Mouse (Mus musculus) v-Abl transformed pro-B cells (cell line): ENCODE data around the gene Relch.

ENCODE experiments used
- in situ Hi-C, 2 experiments: fragments of 400-800 bp; cut with MboI; formaldehyde crosslinking; loops; one replicate each; pipeline ENCODE4 v1.15.1; 2025; ENCODE audit not compliant: unreplicated experiment in 2 of 2

Gene Relch

GRCm38 (mm10) chr1:105663171-105663961, at the start of gene Relch, which contains the start of gene Pign:
Gene Relch (plus strand): TSS chr1:105663861.
Gene Pign (minus strand): TSS chr1:105663677.
- in situ Hi-C loops: loop anchor here (10.0 to 25.0 kb wide), 7 partner anchors 51 to 1774 kb away; partner anchors contain the start of gene Phlpp1 (in 1 of the 2)

- in situ Hi-C loops: loop anchor here in 1 of 2 experiments (5.0 kb wide), 1 partner anchor 643 kb away; no protein-coding TSS in a partner anchor
Measured at GRCm38 (mm10) chr1:105630481-105630880, 33.2 kb upstream of the Relch start.

GRCm38 (mm10) chr1:105644093-105644492, 19.6 kb upstream of the Relch start:
- in situ Hi-C loops: no loop called here

GRCm38 (mm10) chr1:105650650-105651049, 13.0 kb upstream of the Relch start:
- in situ Hi-C loops: loop anchor here (10.0 to 25.0 kb wide), 5 partner anchors 64 to 1787 kb away; partner anchors contain the start of gene Phlpp1 (in 1 of the 2)

DNA sequence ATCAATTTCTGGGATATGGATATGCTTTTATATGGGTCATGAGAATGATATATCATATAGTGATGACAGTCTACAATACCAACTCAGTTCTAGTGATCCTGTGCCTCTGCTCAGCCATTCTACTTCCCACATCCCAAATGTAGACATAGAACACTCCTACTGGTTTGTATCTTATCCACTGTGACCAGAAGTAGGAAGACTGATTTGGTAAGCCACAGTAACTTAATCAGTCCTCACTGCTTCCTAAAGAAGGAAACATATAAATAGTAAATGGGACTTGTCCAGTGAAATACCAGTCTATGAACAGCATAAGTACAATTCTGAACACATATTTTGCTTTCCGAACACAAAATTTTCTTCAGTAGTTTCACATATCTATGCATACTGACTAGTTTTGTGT, 9.7 kb upstream of the Relch start:
- in situ Hi-C loops: loop anchor here (10.0 to 25.0 kb wide), 5 partner anchors 61 to 1783 kb away; partner anchors contain the start of gene Phlpp1 (in 1 of the 2)

GRCm38 (mm10) chr1:105660015-105660414, 3.6 kb upstream of the Relch start:
- in situ Hi-C loops: loop anchor here (10.0 to 25.0 kb wide), 7 partner anchors 55 to 1777 kb away; partner anchors contain the start of gene Phlpp1 (in 1 of the 2)

DNA sequence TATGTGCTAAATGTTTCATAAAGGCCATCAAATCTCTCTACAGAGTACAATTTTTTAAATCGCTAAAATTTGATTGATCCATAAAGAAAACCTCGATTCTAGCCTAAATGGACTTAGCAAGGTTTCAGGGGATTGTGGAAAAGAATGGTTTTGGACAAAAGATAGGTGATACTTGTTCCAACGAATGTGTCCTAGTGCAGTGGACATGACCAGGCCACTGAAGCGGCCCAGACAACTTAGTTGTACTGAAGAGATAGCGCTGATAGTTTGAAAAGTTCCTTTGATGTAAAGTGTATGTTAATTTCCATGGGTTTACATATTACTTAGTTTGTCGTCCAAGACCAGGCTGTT, 866 bp upstream of the Relch start:
- in situ Hi-C loops: loop anchor here (10.0 to 25.0 kb wide), 7 partner anchors 52 to 1775 kb away; partner anchors contain the start of gene Phlpp1 (in 1 of the 2)

DNA sequence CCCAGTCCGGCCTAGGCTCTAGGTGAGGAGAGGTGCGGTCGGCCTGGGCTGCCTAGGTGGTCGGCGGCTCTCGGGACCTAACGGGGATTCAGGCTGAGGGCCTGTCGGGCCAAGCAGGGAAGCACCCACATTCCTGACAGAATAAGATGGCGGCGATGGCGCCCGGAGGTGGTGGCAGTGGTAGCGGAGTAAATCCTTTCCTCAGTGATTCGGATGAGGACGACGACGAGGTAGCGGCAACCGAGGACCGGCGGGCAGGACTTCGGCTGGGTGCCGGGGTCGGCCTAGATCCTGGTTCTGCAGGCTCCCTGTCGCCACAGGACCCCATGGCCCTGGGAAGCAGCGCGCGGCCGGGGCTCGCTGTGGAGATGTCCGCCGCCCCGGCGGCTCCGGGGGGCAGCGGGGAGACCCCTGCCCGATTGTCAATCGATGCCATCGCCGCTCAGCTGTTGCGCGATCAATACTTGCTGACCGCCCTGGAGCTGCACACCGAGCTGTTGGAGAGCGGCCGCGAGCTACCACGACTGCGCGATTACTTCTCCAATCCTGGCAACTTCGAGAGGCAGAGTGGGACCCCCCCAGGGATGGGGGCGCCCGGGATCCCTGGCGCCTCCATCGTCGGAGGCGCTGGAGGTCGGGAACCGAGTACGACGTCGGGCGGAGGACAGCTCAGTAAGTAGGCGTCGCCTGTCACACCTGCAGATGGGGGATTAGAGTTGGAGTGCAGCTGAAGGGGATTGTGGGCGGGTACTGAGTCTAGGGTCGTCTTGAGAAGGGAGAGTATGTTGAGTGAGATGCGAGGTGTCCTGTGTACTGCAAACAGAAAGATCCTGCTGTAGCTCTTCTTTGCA, 526 bp downstream of the Relch start:
- in situ Hi-C loops: loop anchor here (10.0 to 25.0 kb wide), 7 partner anchors 51 to 1773 kb away; partner anchors contain the start of gene Phlpp1 (in 1 of the 2)

GRCm38 (mm10) chr1:105669700-105670099, 6.0 kb downstream of the Relch start:
- in situ Hi-C loops: loop anchor here (10.0 to 25.0 kb wide), 7 partner anchors 45 to 1768 kb away; partner anchors contain the start of gene Phlpp1 (in 1 of the 2)

DNA sequence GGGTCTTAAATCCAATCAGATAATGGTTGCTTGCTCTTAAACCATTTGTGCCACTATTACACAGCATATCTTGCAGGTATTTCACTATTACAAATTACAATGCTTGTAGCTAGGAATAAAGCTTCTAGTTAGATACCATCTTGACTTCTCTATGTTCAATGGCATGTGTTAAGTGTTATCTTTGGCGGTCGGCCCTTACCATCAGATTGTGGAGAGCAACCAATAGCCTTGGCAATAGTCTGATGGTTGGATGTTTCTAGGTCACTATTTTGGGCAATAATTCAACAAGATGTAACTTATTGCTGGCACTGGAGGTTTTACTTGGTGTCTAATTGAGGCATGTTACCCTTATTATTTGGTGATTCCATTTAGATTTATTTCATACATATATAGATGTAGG, 11.1 kb downstream of the Relch start:
- in situ Hi-C loops: loop anchor here (25.0 kb wide), 4 partner anchors 388 to 1763 kb away; partner anchors contain the start of gene Phlpp1 (in 1 of the 2)

- in situ Hi-C loops: no loop called here
Measured at GRCm38 (mm10) chr1:105680587-105680986, 16.9 kb downstream of the Relch start.

DNA sequence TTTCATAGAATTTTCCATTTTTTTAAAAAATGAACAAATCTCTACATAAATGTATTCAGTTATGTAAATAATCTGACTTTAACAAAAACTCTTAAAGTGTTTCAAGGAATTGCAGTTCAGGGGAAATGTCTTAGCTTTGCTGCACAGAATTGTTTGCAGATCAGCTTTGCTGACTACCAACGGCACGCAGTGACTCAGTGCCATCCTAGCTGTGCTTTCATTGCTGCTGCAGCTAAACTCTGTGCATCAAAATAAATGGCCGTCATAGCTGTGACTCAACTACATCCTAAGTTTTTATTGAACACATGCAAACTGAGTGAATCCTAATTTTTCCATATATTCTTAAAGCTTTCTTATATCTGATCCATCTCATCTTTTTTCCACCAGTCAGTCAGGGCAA, 21.8 kb downstream of the Relch start:
- in situ Hi-C loops: no loop called here

DNA sequence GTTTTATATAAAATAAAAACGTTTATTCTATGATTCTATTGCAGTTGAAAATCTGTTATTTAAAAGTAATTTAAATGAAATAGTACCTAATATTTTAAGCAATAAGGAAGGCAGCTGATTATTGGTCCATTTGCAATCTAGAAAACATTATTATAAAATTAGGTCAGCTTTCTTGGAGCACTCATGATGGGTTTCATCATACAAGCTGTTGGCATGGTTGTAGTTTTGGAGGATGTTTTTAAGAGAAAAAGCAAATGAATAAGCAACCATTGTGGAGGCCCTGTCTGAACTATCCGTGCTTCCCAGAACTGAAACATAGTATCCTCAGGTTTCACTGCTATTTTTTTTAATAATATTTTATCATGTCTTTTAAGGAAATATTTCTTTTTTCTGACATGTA, 31.9 kb downstream of the Relch start:
- in situ Hi-C loops: no loop called here

DNA sequence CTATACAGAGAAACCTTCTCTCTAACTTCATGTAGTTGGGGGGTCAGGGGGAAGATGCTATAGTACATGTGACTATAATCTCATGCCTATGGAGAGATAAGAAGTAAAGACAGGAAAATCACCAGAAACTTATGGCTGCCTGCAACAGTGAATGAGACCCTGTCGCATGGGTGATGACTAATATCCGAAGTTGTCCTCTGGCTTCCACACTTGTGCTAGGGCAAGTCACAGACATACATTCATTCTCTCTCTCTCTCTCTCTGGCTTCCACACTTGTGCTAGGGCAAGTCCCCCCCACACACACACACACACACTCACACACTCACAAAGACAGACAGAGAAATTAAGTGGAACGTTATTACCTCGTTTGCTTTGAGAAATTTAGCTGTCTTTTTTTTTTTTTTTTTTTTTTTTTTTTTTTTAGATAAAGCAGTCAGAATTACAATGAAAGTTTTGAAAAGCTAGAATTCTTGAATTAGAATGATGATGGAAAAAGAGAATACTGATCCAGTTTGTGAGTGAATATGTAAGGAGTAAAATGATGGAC, 37.4 kb downstream of the Relch start:
- in situ Hi-C loops: no loop called here

DNA sequence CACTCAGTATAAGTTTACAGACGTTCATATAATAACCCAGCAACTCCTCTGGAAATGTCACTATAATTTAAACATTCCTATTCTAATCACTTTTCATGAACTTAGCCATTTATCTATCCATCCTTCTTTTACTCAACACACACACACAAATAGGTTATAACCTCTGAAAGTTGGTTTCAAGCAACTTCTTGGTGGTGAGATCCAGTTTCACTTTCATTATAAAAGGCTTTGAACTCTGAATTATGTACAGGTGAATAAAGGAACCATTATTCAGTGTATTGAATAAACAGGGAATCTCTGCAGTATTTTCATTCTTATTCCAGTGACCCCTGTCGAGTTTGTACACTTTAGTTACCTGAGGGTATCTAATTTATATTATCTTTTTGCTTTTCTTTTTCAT, 45.8 kb downstream of the Relch start:
- in situ Hi-C loops: no loop called here

- in situ Hi-C loops: loop anchor here (10.0 kb wide), 2 partner anchors 46 to 56 kb away; partner anchors contain the start of genes Pign (in 1 of the 2) and Relch (in 1 of the 2)
Measured at GRCm38 (mm10) chr1:105711227-105711626, 47.6 kb downstream of the Relch start.

DNA sequence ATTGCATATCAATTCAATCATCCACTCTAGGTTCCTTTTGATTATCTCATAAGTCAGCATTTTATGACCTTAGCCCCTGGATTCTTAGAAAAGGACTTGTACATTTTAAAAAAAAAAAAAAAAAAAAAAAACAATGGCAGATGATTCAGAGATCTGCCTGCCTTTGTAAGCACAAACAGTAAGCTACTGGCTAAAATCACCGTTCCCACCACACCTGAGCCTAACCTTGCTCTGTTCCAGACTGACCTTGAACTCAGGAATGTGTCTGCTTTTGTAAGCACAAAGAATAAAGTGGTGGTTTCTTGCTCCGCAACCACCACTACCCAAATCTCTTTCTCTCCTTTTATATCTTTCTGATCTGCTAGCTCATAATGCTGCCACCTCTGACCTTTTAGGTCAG, 49.2 kb downstream of the Relch start:
- in situ Hi-C loops: loop anchor here (10.0 kb wide), 2 partner anchors 48 to 58 kb away; partner anchors contain the start of genes Pign (in 1 of the 2) and Relch (in 1 of the 2)

DNA sequence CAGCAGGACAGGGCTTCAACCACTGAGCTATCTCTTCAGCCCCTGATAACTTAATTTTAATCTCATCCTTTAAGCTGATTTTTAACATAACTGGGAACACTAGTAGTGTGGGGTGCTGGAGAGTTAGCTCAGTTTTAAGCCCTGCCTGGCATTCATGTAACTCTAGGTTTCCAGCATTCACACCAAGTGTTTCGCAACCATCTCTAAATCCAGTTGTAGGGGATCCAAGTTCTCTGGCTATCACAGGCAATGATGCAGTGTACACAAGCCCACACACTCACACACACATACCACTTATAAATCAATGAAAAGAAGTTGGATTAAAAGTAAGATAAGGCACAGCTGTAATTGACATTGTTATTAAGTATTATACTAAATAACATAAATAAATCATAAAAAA, 54.7 kb downstream of the Relch start:
- in situ Hi-C loops: loop anchor here (10.0 kb wide), 2 partner anchors 54 to 64 kb away; partner anchors contain the start of genes Pign (in 1 of the 2) and Relch (in 1 of the 2)

DNA sequence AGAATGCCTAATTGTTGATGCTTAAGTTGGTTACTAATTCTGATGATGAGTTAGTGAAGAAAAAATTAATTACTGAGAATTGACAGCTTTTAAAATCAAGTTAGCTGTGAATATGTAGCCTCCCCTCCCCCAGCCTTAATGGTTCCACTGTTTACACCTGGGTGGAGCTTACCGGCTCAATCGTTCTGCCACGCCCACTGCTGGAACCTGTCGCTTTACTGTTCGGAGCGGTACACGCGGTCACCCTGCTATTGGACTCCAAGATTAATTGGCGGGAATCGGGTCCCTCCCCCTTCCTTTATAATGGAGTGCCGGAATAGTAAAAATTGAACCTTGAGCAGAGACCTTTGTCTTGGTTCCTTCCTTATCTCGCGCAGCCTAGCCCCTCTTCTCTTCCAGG, 65.6 kb downstream of the Relch start:
- in situ Hi-C loops: loop anchor here in 1 of 2 experiments (25.0 kb wide), 2 partner anchors 333 to 1058 kb away; partner anchors contain the start of gene Vps4b

DNA sequence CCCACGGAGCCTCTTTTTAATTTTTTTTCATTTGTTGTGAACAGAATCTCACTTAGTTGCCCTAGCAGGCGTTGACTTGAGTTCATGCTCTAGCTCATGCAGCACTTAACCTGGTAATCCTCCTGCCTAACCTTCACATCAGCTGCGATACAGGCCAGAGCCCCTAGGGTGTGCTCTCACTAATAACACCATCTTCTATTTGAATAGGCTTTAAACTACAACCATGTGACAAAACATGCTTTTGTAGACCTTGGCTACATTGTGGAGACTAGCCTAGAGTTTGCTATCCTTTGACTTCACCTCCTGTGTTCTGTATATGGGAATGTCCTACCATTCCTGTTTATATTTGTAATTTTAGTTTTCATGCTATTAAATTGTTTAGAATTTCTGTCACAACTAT, 71.7 kb downstream of the Relch start:
- in situ Hi-C loops: loop anchor here in 1 of 2 experiments (25.0 kb wide), 2 partner anchors 327 to 1052 kb away; partner anchors contain the start of gene Vps4b
